Mouse (Mus musculus) CD4-positive helper T cell, adult 2 months (primary cell): Measurements from ENCODE around the gene Rara.

Experiments
- DNase-seq: peaks from one replicate; pipeline ENCODE4 v3.0.0-alpha.2; 2012; ENCODE audit warnings: low read depth, missing footprints, low spot score

Gene Rara

DNA sequence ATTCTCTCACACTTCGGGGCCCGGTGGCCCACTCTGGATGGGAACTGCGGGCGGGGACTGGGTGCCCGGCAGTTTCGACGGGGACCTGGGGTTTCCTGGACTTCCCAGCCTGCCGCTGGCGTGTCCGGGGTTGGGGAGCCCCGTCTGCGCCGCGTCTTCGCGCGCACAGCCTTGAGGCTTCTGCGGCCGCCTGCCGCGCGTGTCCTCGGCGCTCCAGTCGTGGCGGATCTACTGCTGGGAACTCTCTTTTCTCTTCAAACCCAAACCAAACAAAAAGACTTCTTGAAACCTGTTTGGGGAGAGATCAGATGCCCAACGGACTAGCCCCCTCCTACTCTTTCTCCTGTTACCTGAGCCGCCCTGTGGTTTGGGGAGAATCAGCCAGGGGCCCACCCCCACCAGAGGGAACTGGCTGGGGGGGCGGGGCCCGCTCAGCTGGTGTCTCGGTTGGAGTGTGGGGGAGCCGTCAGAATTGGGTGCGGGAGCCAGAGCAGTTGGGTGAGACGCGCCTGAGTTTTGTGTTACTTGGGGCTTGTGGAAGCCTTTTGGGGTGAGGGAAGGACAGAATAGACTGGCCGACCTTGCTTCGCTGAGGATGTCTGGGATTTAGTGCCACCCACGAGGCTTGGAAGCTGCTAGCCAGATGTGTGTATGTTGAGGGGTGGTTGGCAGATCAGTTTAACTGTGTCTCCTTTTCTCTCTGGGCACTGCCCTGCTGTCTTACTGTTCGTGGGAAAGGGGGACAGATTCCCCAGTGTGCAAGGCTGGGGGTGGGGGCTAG, 10.5 kb downstream of the Rara start:
- peak; percentile 83 for DNase-seq

DNA sequence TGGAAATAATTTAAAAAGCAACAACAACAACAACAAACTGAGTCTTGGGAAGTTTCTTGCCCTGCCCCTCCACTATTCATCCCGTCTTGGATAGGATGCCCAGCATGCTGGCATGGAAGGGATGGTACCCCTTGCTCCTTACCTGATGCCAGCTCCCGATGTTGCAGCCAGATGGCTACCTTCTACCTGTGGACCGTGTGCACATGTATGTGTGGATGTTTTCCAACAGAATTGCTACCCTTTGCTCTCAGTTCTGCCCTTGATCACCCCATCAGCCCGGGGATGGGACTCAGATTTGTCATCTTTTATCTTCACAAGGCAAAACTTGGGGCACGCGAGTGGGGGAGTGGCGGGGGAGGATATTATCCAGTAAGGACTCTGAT, 11.1 kb downstream of the Rara start:
- DNase-seq: no peak

DNA sequence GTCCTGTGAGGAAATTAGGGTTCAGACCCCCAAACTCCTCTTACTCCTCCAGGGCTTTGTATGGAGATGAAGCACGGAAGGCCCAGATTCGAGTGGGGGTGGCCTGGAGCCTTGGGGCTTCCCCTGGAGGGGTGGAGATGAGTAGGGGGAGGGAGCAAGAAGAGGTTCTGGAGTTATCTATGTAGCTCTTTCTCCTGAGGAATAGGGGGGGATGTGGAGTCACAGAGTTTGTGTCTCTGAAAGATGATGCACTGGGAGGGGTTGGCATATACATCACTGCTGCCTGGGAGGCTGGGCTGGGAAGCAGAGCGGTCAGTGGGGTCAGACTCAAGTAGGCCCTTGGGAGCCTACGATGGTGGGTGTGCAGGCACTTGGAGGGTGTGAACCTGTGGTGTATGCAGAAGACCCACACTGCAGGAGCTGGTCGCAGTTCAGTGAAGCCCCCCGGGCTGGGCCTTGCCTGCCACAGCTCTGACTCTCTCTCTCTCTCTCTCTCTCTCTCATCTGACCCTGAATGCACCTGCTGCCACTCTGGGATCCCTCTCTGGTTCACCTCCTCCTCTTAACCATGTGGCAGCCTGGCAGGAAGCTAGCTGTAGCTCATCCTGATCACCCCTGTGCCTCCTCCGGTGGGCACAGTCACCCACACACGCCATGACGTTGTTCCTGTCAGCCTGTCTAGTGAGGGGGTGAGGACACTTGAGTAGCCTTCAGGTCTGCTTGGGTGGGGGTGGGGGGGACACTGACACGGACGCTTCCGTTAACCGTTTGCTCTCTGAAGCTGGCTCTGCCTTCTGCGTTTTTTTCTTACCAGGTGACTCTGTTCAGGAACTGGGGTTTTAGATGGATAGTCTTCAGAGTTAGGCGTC, 11.7 kb downstream of the Rara start:
- peak; percentile 88 for DNase-seq

DNA sequence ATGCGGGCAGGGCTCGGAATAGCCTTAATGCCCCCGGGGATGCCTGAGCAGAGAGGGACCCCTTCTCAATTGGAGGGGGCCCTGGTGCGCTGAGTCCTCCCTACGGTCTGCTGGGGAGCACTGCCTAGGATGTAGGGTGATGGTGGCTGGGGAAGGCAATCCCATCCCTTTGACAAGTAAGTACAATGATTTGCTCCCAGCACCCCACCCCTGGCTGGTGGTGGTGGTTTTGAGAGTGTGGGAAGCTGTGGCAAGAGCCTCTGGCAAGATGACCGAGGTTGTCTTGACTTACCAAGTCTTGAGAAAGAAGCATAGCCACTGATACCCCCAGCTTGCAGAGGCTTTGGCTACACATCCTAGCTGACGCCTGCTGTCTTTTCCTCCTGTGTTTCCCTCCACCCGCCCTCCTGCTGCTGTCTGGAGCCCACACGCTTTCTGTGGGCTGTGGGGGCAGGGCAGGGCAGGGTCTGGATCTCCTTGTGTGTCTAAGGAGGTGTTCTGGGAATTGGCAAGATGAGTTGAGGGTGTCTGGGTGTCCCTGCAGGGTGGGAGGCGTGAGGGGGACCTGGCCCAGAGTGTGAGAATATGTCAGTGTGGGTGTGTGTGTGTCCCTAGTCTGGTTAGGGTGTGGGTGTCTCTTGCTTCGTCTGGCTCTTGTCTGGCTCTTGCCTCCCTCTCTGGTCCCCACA, 12.5 kb downstream of the Rara start:
- peak; percentile 60 for DNase-seq

DNA sequence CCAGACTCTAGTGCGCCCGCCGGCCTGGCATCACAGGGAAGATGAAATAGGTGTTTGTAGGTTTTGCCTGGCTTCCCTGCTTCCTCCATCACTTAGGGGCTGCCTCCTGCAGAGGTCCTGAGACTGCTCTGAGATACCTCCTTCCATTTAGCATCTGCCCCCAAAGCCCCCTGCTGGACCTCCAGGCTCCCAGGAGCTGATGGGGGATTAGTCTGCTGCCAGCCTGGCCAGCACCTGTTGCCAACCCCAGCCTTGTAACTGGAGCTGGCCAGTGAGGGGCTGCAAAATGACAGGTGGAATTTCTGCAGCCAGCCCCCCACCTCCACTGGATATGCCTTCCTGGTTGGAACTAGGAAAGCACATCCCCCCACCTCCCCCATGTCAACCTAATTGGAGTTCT, 13.2 kb downstream of the Rara start:
- no peak for DNase-seq

GRCm38 (mm10) chr11:98941341-98941825, 13.8 kb downstream of the Rara start:
- peak; percentile 80 for DNase-seq

GRCm38 (mm10) chr11:98941826-98942550, 14.4 kb downstream of the Rara start:
- peak; percentile 99 for DNase-seq

GRCm38 (mm10) chr11:98942555-98942922, 14.9 kb downstream of the Rara start:
- DNase-seq: no peak

- DNase-seq: peak; percentile 91
Observed at GRCm38 (mm10) chr11:98942923-98943641, 15.5 kb downstream of the Rara start.

- peak; percentile 79 for DNase-seq
Observed at GRCm38 (mm10) chr11:98943741-98944461, 16.3 kb downstream of the Rara start.

- DNase-seq: peak; percentile 85
Observed at GRCm38 (mm10) chr11:98944897-98945604, 17.4 kb downstream of the Rara start.

- no peak for DNase-seq
Observed at GRCm38 (mm10) chr11:98945605-98945977, 18.0 kb downstream of the Rara start.

DNA sequence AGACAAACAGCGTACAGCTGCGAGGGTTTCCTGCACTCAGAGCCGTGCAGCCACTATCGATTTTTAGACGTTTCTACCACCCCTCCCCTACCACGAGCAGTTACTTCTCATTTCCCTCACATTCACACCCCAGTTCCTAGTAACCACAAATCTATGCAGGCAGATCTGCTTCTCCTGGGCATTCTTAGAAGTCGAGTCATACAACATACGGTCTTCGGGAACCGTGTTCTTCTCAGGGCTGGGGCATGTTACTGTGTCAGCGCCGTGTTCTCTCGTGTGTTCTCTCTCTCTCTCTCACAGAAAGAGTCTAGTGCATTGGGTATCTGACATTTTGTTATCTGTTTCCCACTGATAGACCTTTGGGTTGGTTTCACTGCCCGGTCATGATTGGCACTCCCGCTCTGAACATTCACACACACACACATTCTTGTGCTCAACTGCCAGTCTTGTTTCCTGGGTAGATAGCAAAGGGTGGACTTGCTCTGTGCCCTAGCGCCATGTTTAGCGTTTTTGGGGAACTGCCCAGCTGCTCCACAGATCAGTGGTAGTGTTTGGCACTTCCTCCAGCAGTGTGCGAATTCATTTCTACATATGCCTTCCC, 20.5 kb downstream of the Rara start:
- DNase-seq: peak; percentile 69

GRCm38 (mm10) chr11:98949242-98949957, 21.8 kb downstream of the Rara start:
- peak; percentile 19 for DNase-seq

DNA sequence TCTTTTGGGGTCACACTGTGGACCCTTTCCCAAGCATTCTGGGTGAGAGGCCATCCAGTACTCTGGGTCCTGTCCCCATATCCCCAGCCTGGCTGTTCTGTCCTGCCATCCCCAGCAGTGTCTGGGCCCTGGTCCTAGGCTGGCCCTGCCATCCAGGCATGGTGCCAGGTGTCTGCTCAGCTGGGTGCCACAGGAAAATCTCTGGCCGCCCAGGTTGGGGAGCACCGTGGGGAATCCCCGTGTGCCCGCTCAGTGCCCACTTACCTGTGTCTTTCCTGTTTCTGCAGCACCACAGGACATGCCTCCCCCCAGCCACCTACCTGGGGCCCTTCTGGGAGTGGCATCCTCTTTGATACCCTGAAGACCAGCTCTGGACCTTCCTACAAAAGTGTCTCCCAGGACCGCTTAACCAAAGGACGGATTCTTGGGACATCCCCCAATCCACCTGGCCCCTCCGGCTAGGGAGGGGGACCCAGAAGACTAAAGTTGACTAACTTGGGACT, 22.4 kb downstream of the Rara start:
- peak; percentile 39 for DNase-seq

GRCm38 (mm10) chr11:98950484-98950883, 22.9 kb downstream of the Rara start:
- DNase-seq: peak; percentile 15

GRCm38 (mm10) chr11:98951026-98951906, 23.6 kb downstream of the Rara start:
- DNase-seq: no peak
